Mouse (Mus musculus): Measurements from ENCODE around the gene Vmn1r83. TPM values are rescaled to one million over a fixed set of nuclear protein-coding genes. Genes with fewer than 3 reads are reported as not detected.

Vmn1r83 gene
- polyA plus RNA-seq (2015; fragmentation: Nextera tagmentation; extraction: Ambion mirVana): not detected in 2 replicates

DNA sequence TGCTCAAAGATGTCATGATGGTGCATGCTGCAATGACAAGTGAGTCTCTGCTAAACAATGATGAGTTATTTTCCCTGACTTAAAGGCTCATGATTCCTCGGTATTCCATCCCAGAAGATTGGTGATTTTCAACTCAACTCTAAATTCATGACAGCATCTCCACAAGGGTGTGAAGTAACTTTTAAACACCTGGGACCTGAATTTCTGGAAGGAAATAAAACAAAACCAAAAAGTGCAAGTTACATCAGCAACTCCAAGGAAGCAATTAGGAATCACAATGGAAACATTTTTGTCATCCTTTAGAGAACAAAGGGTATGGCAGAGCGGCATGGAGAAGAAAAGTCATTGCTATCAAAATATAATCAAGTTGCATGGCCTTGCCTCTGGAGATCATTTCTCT is at the start of gene Vmn1r83:
Gene Vmn1r83 (minus strand): TSS at position 101 of the 400 bp plus-strand sequence.
- TF ChIP-seq CTCF (IDR thresholded peaks at IDR 0.05; ENCODE audit: low read depth): no peak
- Histone ChIP-seq H3K9me3 (replicated peaks; ENCODE audit: low read length) (no peaks in the 10 kb centered on the region), H3K36me3 (ENCODE audit: insufficient read depth, low read length) (no peaks in the 10 kb centered on the region), H3K4me1 (replicated peaks; ENCODE audit: insufficient read depth, low read length) (no peaks in the 10 kb centered on the region), H3K4me3 (replicated peaks; ENCODE audit: low read depth, low read length) (no peak within 1 kb of the TSS), H3K27ac (no peak within 1 kb of the TSS), H3K27me3 (ENCODE audit: insufficient read depth, low read length) (no peaks in the 10 kb centered on the region), H3K4me2 (ENCODE audit: low read length) (no peak within 1 kb of the TSS), H3K9ac (ENCODE audit: low read depth, low read length) (no peak within 1 kb of the TSS)
- WGBS: 81% methylated on average over 2 of the region's 2 CpGs
- ATAC-seq (replicated peaks; ENCODE audit: low FRiP score, low read depth) (no peak), DNase-seq (ENCODE audit: low spot score) (no peak)

- Histone ChIP-seq H3K4me2 (ENCODE audit: low read length) (no peak within 1 kb of the TSS), H3K27me3 (ENCODE audit: insufficient read depth, low read length) (no peaks in the 10 kb centered on the region), H3K4me1 (replicated peaks; ENCODE audit: insufficient read depth, low read length) (no peaks in the 10 kb centered on the region), H3K9me3 (replicated peaks; ENCODE audit: low read length) (no peaks in the 10 kb centered on the region), H3K9ac (ENCODE audit: low read depth, low read length) (no peak within 1 kb of the TSS), H3K4me3 (replicated peaks; ENCODE audit: low read depth, low read length) (no peak within 1 kb of the TSS), H3K36me3 (ENCODE audit: insufficient read depth, low read length) (no peaks in the 10 kb centered on the region), H3K27ac (no peak within 1 kb of the TSS)
- TF ChIP-seq CTCF (IDR thresholded peaks at IDR 0.05; ENCODE audit: low read depth): no peak
- WGBS: 58% methylated on average over 1 of the region's 1 CpGs
- DNase-seq (ENCODE audit: low spot score): no peak
- ATAC-seq (replicated peaks; ENCODE audit: low FRiP score, low read depth): no peak
These were observed 39.9 kb upstream of the Vmn1r83 start, which contains the start of gene Vmn1r84 for GRCm38 (mm10) chr7:12369173-12369572. TSS of gene Vmn1r84 (minus strand) at chr7:12369273.

DNA sequence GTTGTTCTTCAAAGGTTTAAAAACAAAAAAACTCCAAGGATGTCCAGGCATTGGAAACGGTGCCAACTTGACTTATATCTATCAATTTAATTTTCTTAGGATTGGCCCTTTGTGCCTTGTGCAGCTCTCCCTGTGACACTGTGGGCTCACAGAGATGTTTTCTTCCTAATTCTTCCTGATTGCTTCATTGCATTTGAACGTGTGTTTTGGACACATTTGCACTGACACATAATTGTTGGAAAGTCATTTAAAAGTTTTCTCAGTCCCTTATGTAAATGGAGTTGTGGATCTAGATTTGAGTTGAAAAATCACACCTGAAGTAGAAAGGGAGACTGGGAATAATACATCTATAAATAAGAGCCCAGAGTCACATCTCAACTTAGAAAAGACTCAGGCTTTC is 29.2 kb downstream of the Vmn1r83 start, which contains the start of gene Vmn1r82:
Gene Vmn1r82 (plus strand): TSS at position 301 of the 400 bp plus-strand sequence.
- no peaks in the 10 kb centered on the region for H3K36me3 ChIP-seq (ENCODE audit: insufficient read depth, low read length)
- no peak for TF ChIP-seq CTCF (IDR thresholded peaks at IDR 0.05; ENCODE audit: low read depth)
- H3K4me1 ChIP-seq (replicated peaks; ENCODE audit: insufficient read depth, low read length): no peaks in the 10 kb centered on the region
- H3K27ac ChIP-seq: no peak within 1 kb of the TSS
- no peaks in the 10 kb centered on the region for H3K9me3 ChIP-seq (replicated peaks; ENCODE audit: low read length)
- no peaks in the 10 kb centered on the region for H3K27me3 ChIP-seq (ENCODE audit: insufficient read depth, low read length)
- ATAC-seq (replicated peaks; ENCODE audit: low FRiP score, low read depth) (no peak), DNase-seq (ENCODE audit: low spot score) (no peak)
- no peak within 1 kb of the TSS for H3K9ac ChIP-seq (ENCODE audit: low read depth, low read length)
- H3K4me2 ChIP-seq (ENCODE audit: low read length): no peak within 1 kb of the TSS
- no peak within 1 kb of the TSS for H3K4me3 ChIP-seq (replicated peaks; ENCODE audit: low read depth, low read length)
- 57% methylated on average over 2 of the region's 2 CpGs for WGBS

Small RNA genes within 50 kb of the gene (microRNA-seq; reads per million reads assigned to microRNA genes)
- gene Gm23521: not detected

Other genes starting within 250 kb of the Vmn1r83 start
- not detected in 2 replicates for gene Vmn1r78, start 179.2 kb downstream of the Vmn1r83 start, polyA plus RNA-seq (2015; fragmentation: Nextera tagmentation; extraction: Ambion mirVana)
- gene Vmn1r79, start 158.2 kb downstream of the Vmn1r83 start, polyA plus RNA-seq (2015; fragmentation: Nextera tagmentation; extraction: Ambion mirVana): not detected in 2 replicates
- not detected in 2 replicates for gene Vmn1r80, start 140.2 kb downstream of the Vmn1r83 start, polyA plus RNA-seq (2015; fragmentation: Nextera tagmentation; extraction: Ambion mirVana)
- not detected in 2 replicates for gene Vmn1r81, start 61.2 kb downstream of the Vmn1r83 start, polyA plus RNA-seq (2015; fragmentation: Nextera tagmentation; extraction: Ambion mirVana)
- gene Vmn1r82, start 29.1 kb downstream of the Vmn1r83 start, polyA plus RNA-seq (2015; fragmentation: Nextera tagmentation; extraction: Ambion mirVana): not detected in 2 replicates
- not detected in 2 replicates for gene Vmn1r84, start 39.8 kb upstream of the Vmn1r83 start, polyA plus RNA-seq (2015; fragmentation: Nextera tagmentation; extraction: Ambion mirVana)
- 3.9 and 4.3 TPM in 2 replicates for gene Zfp551, start 93.3 kb upstream of the Vmn1r83 start, polyA plus RNA-seq (2015; fragmentation: Nextera tagmentation; extraction: Ambion mirVana)
- 18.6 TPM in 2 replicates for gene Zfp606, start 148.8 kb upstream of the Vmn1r83 start, polyA plus RNA-seq (2015; fragmentation: Nextera tagmentation; extraction: Ambion mirVana)
- not detected in 2 replicates for gene 2900092C05Rik, start 183.0 kb upstream of the Vmn1r83 start, polyA plus RNA-seq (2015; fragmentation: Nextera tagmentation; extraction: Ambion mirVana)